ENCODE assay signal across 10 mouse cellular contexts in the genomic region with DNA sequence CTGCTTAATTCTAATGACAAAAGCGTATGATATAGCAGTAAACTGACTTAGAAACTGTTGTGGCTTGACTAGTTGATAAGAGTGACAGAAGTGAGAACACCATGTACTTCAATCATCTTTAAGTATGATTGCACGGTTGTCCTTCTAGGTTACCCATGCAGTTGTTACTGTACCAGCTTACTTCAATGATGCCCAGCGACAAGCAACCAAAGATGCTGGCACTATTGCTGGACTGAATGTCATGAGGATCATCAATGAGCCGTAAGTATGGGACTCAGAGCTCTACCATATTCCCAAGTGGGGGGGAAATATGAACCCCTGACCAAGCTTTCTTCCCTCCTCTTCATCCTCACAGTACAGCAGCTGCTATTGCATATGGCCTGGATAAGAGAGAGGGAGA. TPM values are rescaled to one million over a fixed set of nuclear protein-coding genes. Genes with fewer than 3 reads are reported as not detected.
A peak's percentile ranks its signal among the peaks of the same experiment; 100 is the strongest.
DNase-seq lines count a peak whose midpoint lies in the region; ATAC-seq and TF ChIP-seq lines count a peak whose summit lies in the region.
"Had no signal": no experiment of that assay in that cellular context is flagged by ENCODE, and none has a peak within 500 bp of the region (broad histone marks: within the 10 kb centered on the region; RNA-seq: fewer than 3 reads in every experiment).

No protein-coding gene starts in this region.

- peak overlapping the region; percentile 74 for H3K4me3 ChIP-seq in erythroblast, embryonic 14.5 days (replicated peaks)
- H3K4me3 ChIP-seq in C2C12 (ENCODE audit: insufficient read depth, poor library complexity, severe bottlenecking): peak overlapping the region; percentile 97
- no peak overlapping the region for H3K4me3 ChIP-seq in forebrain, embryonic 16.5 days (replicated peaks; ENCODE audit: low read length)
- peak overlapping the region; percentile 99 for H3K4me3 ChIP-seq in liver, embryonic 16.5 days (ENCODE audit: low read depth, low read length)

- H3K27ac ChIP-seq in forebrain, embryonic 16.5 days (ENCODE audit: low read length): no peak overlapping the region
- no peak overlapping the region for H3K27ac ChIP-seq in liver, embryonic 16.5 days (ENCODE audit: low read length)

- intact Hi-C loops in left cerebral cortex, postnatal 14 days (cut with DNase I): no loop called here

- no peaks in the 10 kb centered on the region for H3K9me3 ChIP-seq in erythroblast, embryonic 14.5 days (ENCODE audit: control insufficient read depth, low read length)
- no peaks in the 10 kb centered on the region for H3K9me3 ChIP-seq in forebrain, embryonic 16.5 days (ENCODE audit: control insufficient read depth, low read length)
- no peaks in the 10 kb centered on the region for H3K9me3 ChIP-seq in liver, embryonic 16.5 days (replicated peaks; ENCODE audit: control insufficient read depth, low read length)

- no peaks in the 10 kb centered on the region for H3K27me3 ChIP-seq in erythroblast, embryonic 14.5 days (ENCODE audit: control insufficient read depth)
- H3K27me3 ChIP-seq in C2C12 (ENCODE audit: control insufficient read depth, insufficient read depth, insufficient read length): no peaks in the 10 kb centered on the region
- H3K27me3 ChIP-seq in forebrain, embryonic 16.5 days (replicated peaks; ENCODE audit: control insufficient read depth, insufficient read depth, low read length): no peaks in the 10 kb centered on the region
- no peaks in the 10 kb centered on the region for H3K27me3 ChIP-seq in liver, embryonic 16.5 days (ENCODE audit: control insufficient read depth, insufficient read depth, low read depth, low read length)

- TF ChIP-seq CTCF in C2C12 (IDR thresholded peaks at IDR 0.05; ENCODE audit: control insufficient read depth, insufficient read depth, insufficient read length): no peak

- no peak for DNase-seq in cerebellum, adult 11-12 months
- DNase-seq in frontal cortex, postnatal 36 days (ENCODE audit: low spot score in 2 of 2): no peak
- no peak for DNase-seq in left cerebral cortex, postnatal 14 days (ENCODE audit: low spot score in 2 of 2)
- DNase-seq: kidney, postnatal 36 days; right cerebral cortex, postnatal 14 days had no signal

- peaks cover 65% of the 10 kb centered on the region for H3K4me1 ChIP-seq in erythroblast, embryonic 14.5 days (ENCODE audit: control insufficient read depth)
- peaks cover 51% of the 10 kb centered on the region for H3K4me1 ChIP-seq in forebrain, embryonic 16.5 days (replicated peaks; ENCODE audit: control insufficient read depth, insufficient read depth, low read length)
- H3K4me1 ChIP-seq in liver, embryonic 16.5 days (ENCODE audit: control insufficient read depth, low read depth, low read length): peaks cover 40% of the 10 kb centered on the region

- peaks cover 64% of the 10 kb centered on the region for H3K79me3 ChIP-seq in C2C12 (ENCODE audit: low read depth)

- WGBS in forebrain, embryonic 16.5 days: 92% methylated on average over 4 of the region's 4 CpGs
- WGBS in liver, embryonic 16.5 days (ENCODE audit: insufficient replicate concordance): 76% methylated on average over 4 of the region's 4 CpGs

- H3K36me3 ChIP-seq in erythroblast, embryonic 14.5 days (ENCODE audit: control insufficient read depth): peaks cover 74% of the 10 kb centered on the region
- H3K36me3 ChIP-seq in C2C12 (ENCODE audit: control insufficient read depth, insufficient read depth): peaks cover 61% of the 10 kb centered on the region
- peaks cover 31% of the 10 kb centered on the region for H3K36me3 ChIP-seq in forebrain, embryonic 16.5 days (ENCODE audit: control insufficient read depth, insufficient read depth)
- peaks cover 58% of the 10 kb centered on the region for H3K36me3 ChIP-seq in liver, embryonic 16.5 days (ENCODE audit: control insufficient read depth, insufficient read depth)

- peak overlapping the region; percentile 67 for H3K4me2 ChIP-seq in forebrain, embryonic 16.5 days (ENCODE audit: low read length)
- peak overlapping the region; percentile 74 for H3K4me2 ChIP-seq in liver, embryonic 16.5 days (ENCODE audit: low read depth, low read length)

- no peak overlapping the region for H3ac ChIP-seq in C2C12 (ENCODE audit: control insufficient read depth, insufficient read length, low read depth)

- peaks cover 77% of the 10 kb centered on the region for H3K79me2 ChIP-seq in C2C12 (ENCODE audit: control insufficient read depth, insufficient read depth)

- no peak overlapping the region for H3K9ac ChIP-seq in forebrain, embryonic 16.5 days (replicated peaks; ENCODE audit: low read depth, low read length)
- H3K9ac ChIP-seq in liver, embryonic 16.5 days (ENCODE audit: low read depth, low read length): peak overlapping the region; percentile 98

- no peak for ATAC-seq in erythroblast, adult 5-6 weeks (replicated peaks; ENCODE audit: low FRiP score, poor library complexity, severe bottlenecking)
- no peak for ATAC-seq in forebrain, embryonic 16.5 days
- ATAC-seq in liver, embryonic 16.5 days (ENCODE audit: low read depth): no peak

TF ChIP-seq in C2C12, 6 proteins besides CTCF, POLR2A, EP300 and RAD21:
- TF ChIP-seq USF1 (IDR thresholded peaks at IDR 0.05; ENCODE audit: low read depth): no peak
- no peak for TF ChIP-seq FOSL1 (IDR thresholded peaks at IDR 0.05; ENCODE audit: insufficient read depth, low read length, poor library complexity, severe bottlenecking)
- TF ChIP-seq MAX (IDR thresholded peaks at IDR 0.05): no peak
- TF ChIP-seq MYOG (IDR thresholded peaks at IDR 0.05; ENCODE audit: control insufficient read depth, extremely low read depth, insufficient read length): no peak
- TF ChIP-seq MYOD1 (IDR thresholded peaks at IDR 0.05; ENCODE audit: control insufficient read depth, insufficient read length, low read depth): no peak
- no peak for TF ChIP-seq CEBPB (IDR thresholded peaks at IDR 0.05; ENCODE audit: low read depth)

RNA-seq across cellular contexts. Expression of a gene that starts 1.9 kb away (rescaled TPM):
- polyA plus RNA-seq in erythroblast, embryonic 14.5 days (2012): 8.1 and 12.3 TPM in 2 replicates
- 229 and 240 TPM in 2 replicates for total RNA-seq in erythroblast, adult 5-6 weeks (2015; ENCODE audit: low replicate concordance)
- 904 and 907 TPM in 2 replicates for total RNA-seq in erythroblast, adult 5-6 weeks (2017; ENCODE audit: low replicate concordance)
- 520 TPM for polyA plus RNA-seq in C2C12 (2012; fragmentation: generic; extraction: Trizol)
- 387 and 442 TPM in 2 replicates for polyA plus RNA-seq in forebrain, embryonic 16.5 days (2015; fragmentation: Nextera tagmentation; extraction: Ambion mirVana)
- 538 and 557 TPM in 2 replicates for polyA plus RNA-seq in liver, embryonic 16.5 days (2015; fragmentation: Nextera tagmentation; extraction: Ambion mirVana)
- 100 to 1,000 TPM; 260 to 334 TPM for total RNA-seq in left cerebral cortex, postnatal 14 days (2021)

RNA-seq across cellular contexts. Expression of a gene that starts 18.6 kb away (rescaled TPM):
- polyA plus RNA-seq in erythroblast, embryonic 14.5 days (2012): 3.0 and 5.0 TPM in 2 replicates
- total RNA-seq in erythroblast, adult 5-6 weeks (2015; ENCODE audit: low replicate concordance): 308 and 329 TPM in 2 replicates
- total RNA-seq in erythroblast, adult 5-6 weeks (2017; ENCODE audit: low replicate concordance): 761 and 1,292 TPM in 2 replicates
- 23.6 TPM for polyA plus RNA-seq in C2C12 (2012; fragmentation: generic; extraction: Trizol)
- 126 and 135 TPM in 2 replicates for polyA plus RNA-seq in forebrain, embryonic 16.5 days (2015; fragmentation: Nextera tagmentation; extraction: Ambion mirVana)
- polyA plus RNA-seq in liver, embryonic 16.5 days (2015; fragmentation: Nextera tagmentation; extraction: Ambion mirVana): 91.2 and 94.6 TPM in 2 replicates
- 100 to 1,000 TPM; 105 to 106 TPM for total RNA-seq in left cerebral cortex, postnatal 14 days (2021)

RNA-seq across cellular contexts. Expression of a gene that starts 26.0 kb away (rescaled TPM):
- 0.81 and 1.1 TPM in 2 replicates for polyA plus RNA-seq in erythroblast, embryonic 14.5 days (2012)
- total RNA-seq in erythroblast, adult 5-6 weeks (2015; ENCODE audit: low replicate concordance): 1.2 and 7.1 TPM in 2 replicates
- 10.1 and 10.2 TPM in 2 replicates for total RNA-seq in erythroblast, adult 5-6 weeks (2017; ENCODE audit: low replicate concordance)
- 59.9 TPM for polyA plus RNA-seq in C2C12 (2012; fragmentation: generic; extraction: Trizol)
- polyA plus RNA-seq in forebrain, embryonic 16.5 days (2015; fragmentation: Nextera tagmentation; extraction: Ambion mirVana): 29.9 and 30.8 TPM in 2 replicates
- polyA plus RNA-seq in liver, embryonic 16.5 days (2015; fragmentation: Nextera tagmentation; extraction: Ambion mirVana): 17.3 and 22.5 TPM in 2 replicates
- total RNA-seq in left cerebral cortex, postnatal 14 days (2021): 10 to 100 TPM; 25.8 to 26.2 TPM

RNA-seq across cellular contexts. Expression of a gene that starts 52.4 kb away (rescaled TPM):
- polyA plus RNA-seq in erythroblast, embryonic 14.5 days (2012): 3.9 and 5.1 TPM in 2 replicates
- 104 and 121 TPM in 2 replicates for total RNA-seq in erythroblast, adult 5-6 weeks (2015; ENCODE audit: low replicate concordance)
- 178 and 181 TPM in 2 replicates for total RNA-seq in erythroblast, adult 5-6 weeks (2017; ENCODE audit: low replicate concordance)
- 43.7 TPM for polyA plus RNA-seq in C2C12 (2012; fragmentation: generic; extraction: Trizol)
- 114 and 122 TPM in 2 replicates for polyA plus RNA-seq in forebrain, embryonic 16.5 days (2015; fragmentation: Nextera tagmentation; extraction: Ambion mirVana)
- 51.0 and 52.9 TPM in 2 replicates for polyA plus RNA-seq in liver, embryonic 16.5 days (2015; fragmentation: Nextera tagmentation; extraction: Ambion mirVana)
- 10 to 100 TPM; 90.7 to 98.6 TPM for total RNA-seq in left cerebral cortex, postnatal 14 days (2021)

RNA-seq across cellular contexts. Expression of a gene that starts 59.1 kb away (rescaled TPM):
- polyA plus RNA-seq in erythroblast, embryonic 14.5 days (2012): not detected in 2 replicates
- total RNA-seq in erythroblast, adult 5-6 weeks (2015; ENCODE audit: low replicate concordance): not detected in 2 replicates
- total RNA-seq in erythroblast, adult 5-6 weeks (2017; ENCODE audit: low replicate concordance): not detected in 2 replicates
- polyA plus RNA-seq in C2C12 (2012; fragmentation: generic; extraction: Trizol): 0.04 TPM
- not detected in 2 replicates for polyA plus RNA-seq in forebrain, embryonic 16.5 days (2015; fragmentation: Nextera tagmentation; extraction: Ambion mirVana)
- polyA plus RNA-seq in liver, embryonic 16.5 days (2015; fragmentation: Nextera tagmentation; extraction: Ambion mirVana): not detected in 2 replicates
- not detected for total RNA-seq in left cerebral cortex, postnatal 14 days (2021)

Comparison
In these comparisons a context has a peak if more than half of its experiments do, and no peak if none do; other contexts are left out.
1. RNA of a gene that starts 1.9 kb away (polyA plus RNA-seq): 538 to 557 TPM in liver, embryonic 16.5 days, 520 TPM in C2C12 (single experiment) and 387 to 442 TPM in forebrain, embryonic 16.5 days; 8.1 to 12.3 TPM in erythroblast, embryonic 14.5 days; every median in the first group is over 10 times any median in the second.